Mouse (Mus musculus) skeletal muscle tissue, adult 2 months (tissue): ENCODE measurements around the gene Slc25a36.

Experiments
- DNase-seq: peaks from one replicate; pipeline ENCODE4 v3.0.0-alpha.2; 2012; ENCODE audit warnings: low read depth, low spot score

Gene Slc25a36

DNA sequence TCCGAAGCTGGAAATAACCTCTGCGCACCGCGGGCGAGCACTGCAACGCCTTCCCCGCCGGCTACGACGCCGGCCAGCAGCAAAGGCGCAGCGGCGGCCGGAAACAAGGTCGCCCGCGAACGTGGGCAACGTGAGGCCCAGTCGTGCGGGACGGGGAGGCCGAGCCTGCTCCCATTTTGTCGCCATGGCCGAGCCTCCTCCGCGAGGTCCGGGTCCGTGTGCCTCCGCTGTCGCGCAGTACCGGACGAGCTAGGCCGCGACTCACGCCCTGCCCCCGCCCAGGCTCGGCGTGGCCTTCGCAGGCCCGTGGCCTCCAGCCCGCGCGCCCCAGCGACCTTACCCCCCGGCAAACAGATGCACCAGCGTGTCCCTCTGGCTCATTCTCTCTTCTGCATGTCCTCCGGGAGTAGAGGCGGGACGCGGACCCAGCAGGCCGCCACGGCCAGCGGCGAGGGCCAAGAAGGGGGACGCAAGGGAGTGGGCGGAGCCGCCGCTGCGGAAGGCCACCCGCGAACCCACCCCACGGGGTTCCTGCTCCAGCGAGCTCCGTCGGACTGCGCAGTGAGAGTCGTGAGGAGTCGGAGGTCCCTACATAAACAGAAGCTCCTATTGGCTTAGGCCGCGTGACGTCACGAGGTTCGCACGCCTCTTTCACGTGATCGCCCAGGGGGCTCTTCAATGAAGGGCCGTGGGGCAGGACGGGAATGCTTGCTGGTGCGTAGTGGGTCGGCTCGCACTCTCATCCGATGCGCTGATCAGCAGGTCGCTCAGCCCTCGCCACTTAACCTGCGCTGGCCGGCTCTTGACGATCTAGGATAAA is at the start of gene Slc25a36:
TSS of gene Slc25a36 (minus strand) at position 587 of the 820 bp plus-strand sequence.
- DNase-seq = peak; percentile 97

DNA sequence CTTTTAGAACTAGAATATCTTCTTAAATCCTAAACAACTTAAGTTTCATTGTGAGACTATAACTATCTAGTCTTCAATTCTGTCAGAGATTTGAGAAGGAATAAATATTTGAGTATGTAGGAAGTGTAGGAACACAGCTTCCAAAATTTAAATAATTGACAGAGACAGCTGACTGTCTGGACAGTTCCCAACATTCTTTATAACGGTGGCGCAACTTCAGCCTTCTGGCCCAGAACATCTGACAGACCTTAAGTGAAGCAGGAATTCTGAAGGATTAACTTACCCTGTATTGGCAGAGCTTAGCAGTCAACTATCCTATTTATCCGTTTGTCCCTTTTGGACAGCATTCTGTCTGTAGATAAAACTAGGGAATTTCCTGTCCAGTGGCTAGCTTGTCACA is 47.5 kb upstream of the Slc25a36 start:
- peak; percentile 56 for DNase-seq

DNA sequence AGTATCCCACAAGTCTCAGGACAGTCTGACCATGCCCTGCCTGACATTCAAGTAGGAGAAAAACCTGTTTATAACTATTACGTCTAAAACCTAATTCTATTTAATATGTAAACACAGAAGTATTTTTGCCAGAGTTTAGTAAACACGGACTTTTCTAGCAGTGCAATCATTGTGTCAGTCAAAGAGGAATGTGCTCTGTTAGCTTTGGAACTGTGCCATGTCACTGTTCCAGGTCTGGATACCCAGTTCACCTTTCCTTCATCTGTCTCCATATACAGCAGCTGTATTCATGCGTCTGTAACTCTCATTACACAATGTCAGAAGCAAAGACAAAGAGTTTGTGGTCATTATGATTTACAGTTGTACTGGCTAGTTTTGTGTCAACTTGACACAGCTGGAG is 45.0 kb upstream of the Slc25a36 start:
- no peak for DNase-seq

DNA sequence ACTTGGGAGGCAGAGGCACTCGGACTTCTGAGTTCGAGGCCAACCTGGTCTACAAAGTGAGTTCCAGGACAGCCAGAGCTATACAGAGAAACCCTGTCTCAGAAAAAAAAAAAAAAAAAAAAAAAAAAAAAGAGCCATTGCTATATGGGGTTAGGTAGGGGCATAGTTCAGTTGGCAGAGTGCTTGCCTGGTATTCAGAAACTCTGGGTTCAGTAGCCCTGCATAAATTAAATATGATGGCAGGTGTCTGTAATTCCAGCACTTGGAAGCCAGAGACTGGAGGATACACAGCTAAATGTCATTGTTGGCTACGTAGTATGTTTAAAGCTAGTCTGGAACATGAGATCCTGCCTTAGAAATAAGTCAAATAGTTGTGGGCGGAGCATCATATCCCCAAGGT is 44.0 kb upstream of the Slc25a36 start:
- DNase-seq = no peak

DNA sequence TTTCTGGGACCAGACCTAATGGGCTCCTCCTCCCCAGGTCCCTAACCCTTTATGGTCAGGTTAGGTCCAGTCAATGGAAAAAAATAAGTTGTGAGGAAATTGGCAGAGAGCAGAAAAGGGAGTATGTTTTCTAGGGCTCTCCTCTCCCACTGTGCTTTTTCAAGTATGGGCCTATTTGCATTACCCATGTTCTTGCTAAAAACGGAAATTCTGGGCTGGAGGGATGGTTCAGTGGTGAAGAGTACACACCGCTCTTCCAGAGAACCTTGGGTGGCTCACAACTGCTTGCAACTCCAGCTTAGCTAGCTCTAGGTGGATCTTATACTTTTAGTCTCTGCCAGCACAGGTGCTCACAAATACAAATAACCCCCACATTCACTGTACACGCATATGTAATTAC is 42.0 kb upstream of the Slc25a36 start:
- no peak for DNase-seq

DNA sequence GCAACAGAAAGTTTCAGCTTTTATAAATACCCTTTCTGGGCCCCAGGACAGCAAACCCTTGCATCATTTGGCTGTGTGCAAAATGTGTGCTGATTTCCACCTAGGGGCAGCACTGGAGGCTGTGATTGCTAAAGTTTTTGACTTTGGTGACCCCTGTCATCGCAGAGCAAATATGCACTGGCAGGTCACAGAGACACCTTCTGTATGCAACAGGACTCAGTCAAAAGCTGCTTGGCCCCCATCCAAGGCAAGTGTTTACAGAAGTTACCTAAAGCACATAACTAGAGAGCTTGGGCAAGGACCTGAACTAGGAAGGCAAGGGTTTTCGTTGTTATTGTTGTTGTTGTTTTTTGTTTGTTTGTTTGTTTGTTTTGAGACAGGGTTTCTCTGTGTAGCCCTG is 36.3 kb upstream of the Slc25a36 start:
- no peak for DNase-seq

DNA sequence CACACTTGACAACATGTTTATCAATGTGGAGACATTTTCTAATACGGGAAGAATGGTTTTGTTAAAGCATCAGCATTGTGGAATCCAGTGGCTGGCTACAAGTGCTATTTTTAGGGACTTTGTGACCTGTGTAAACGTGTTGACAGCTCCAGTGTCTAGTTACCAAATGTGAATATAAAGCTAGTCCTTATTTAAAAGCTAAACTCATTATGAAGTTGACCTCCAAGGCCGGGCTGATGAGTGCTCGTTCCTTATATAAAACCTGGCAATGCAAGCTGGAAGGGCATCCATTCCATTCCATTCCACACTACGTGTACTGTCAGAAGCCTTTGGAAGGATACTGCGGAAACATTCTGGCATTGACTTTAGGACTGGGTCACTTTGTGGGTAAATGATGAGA is 34.4 kb upstream of the Slc25a36 start:
- peak; percentile 36 for DNase-seq

DNA sequence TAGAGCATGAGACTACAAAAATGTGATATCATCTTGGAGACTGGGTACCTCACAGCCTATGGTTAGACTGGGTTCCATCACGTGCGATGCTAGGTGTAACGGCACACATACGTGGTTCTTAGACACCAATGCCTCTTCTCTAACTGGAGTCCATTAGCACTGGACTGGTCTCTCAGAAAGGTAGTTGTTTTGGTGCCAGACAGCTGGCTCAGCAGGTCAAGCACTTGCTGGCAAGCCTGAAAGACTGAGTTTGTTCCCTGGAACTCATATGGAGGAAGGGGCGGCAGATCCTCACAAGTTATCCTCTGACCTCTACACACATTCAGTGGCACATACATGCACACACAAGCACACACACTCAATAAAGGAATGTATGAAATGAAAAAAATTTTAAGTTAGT is 32.5 kb upstream of the Slc25a36 start:
- no peak for DNase-seq

DNA sequence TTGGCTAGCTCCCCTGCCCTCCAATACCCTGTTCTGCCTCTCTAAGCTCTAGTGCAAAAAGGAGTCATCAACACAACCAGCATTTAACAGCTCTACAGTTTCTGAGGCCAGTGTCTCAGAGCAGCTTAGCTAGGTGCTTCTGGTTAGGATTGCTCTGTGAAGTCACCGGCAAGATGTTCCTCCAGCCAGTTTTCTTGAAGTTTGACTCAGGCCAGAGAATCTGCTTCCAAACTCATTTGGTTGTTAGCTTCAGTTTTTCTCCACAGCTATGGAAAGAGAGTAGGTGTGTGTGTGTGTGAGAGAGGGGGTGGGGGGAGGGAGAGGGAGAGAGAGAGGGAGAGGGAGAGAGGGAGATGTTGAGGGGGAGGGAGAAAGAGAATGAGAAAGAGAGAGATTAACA is 31.6 kb upstream of the Slc25a36 start:
- no peak for DNase-seq

DNA sequence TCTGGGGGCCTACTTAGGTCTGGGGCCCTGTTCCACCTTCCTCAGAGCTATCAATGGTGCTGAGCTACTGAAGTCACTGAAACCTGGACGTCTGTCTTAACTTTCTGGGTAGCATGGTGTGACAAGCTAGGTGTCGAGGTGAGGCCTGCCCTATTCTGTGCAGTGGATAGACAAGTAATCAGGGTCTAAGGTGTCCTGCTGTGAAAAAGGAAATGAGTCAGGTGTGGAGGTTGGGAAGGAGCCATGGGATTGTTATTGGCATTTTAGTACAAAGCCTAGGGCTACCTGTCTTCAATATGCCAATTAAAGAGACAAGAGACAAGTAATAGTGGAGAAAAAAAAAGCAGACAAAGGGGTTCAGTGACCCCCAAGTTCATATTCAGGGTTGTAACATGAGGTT is 30.8 kb upstream of the Slc25a36 start:
- DNase-seq = no peak

DNA sequence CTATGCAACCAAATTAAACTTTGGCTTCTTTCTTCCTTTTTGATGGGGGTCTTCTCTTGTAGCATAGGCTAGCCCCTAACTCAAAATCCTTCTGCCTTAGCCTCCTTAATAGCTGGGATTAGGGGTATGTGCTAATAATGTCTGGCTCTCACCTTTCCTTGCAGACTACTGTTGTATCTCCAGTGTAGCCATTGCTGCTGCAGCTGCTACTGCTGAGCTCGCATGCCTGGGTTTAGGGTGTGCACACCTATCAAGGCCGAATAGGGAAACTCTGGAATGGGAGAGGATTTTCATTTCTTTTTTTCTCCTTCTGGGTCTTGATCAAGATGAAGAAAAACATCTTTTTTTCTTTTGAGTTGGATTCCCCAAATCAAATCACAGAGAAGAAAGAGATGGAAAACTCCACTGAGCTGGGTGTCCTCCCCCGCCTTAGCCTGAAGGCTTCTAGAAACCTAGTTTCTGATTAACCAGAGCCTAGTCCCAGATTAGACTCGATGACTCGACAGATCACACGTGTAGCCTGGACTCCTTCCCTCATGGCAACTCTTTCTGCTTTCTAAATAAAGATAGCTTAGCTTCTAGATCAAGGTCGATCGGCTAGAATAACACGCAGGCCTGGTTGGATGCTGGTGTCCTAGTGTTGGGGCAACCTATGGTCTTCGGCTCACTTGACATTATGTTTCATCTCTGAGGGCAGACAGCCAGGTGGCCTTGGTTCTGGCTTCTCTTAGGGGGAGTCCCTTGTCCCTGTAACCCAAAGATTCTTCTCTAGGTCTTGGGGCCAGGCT is 29.4 kb upstream of the Slc25a36 start:
- peak; percentile 77 for DNase-seq

DNA sequence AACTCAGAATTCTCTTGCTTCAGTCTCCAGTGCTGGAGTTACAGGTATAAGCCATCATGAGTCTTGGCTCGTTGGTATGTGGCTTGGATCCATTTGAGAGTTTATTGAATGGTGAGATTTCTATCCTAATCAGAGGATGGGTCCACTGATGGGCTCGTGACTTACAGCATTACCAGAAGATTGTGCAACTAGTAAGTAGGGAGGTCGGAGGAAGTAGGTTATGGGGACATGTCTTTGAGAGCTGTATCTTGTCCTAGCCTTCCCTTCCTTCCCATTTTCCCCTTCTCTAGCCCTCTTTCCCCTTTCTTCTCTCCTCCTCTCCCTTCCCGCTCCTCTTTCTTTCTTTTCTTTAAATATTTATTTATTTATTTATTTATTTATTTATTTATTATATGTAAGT is 26.7 kb upstream of the Slc25a36 start:
- no peak for DNase-seq

DNA sequence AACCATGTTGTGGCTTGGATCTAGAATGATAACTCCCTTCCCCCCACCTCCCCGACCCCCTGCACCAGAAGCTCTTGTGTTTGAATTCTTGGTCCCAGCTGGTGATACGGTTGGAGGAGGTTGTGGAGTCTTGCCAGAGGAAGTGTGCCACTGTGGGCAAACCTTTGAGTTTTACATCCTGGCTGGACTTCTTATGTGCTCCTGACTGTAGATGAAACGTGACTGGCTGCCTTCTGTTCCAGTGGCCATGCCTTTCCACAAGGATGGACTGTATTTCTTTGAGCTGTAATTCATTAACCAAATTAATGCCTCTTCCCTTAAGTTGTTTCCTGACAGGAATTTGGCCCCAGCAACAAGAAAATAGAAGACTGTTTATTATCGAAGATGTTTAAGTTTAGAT is 26.2 kb upstream of the Slc25a36 start:
- DNase-seq = no peak

DNA sequence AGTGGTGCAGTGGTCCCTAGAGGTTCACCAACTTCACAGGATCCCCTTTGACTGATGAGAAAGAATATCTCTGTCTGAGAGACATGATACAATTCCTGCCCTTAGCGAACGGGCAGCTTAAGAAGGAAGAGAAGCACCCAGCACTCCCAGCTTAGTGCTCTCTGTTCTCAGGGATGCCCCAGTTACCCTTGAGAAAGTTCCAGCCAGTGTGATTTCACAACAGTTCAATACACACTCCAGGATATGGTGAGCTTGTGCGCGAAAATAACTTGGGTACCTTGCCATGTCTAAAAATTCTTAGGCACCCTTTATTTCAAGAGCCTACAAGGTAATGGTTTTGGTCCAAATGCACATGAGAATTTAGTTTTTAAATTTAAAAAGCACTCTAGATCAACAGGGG is 24.9 kb upstream of the Slc25a36 start:
- peak; percentile 53 for DNase-seq

DNA sequence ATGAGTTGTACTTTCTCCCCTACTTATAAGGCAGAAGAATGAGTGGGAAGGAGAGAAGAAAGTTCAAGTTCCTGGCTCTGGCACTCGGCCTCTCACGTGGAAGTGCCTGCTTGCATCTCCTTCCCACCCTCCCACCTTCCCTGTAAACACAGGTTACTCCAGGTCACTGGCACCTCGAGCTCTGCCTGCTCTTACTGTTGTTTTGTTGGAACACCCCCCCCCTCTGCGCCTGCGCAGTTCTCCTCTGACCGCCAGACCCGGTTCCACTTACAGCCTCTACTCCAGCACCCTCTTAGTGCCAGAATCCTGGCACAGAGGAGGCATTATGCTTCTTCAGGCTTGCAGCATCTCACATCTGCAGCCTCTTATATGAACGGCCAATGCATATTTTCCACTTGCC is 22.2 kb upstream of the Slc25a36 start:
- DNase-seq = no peak

DNA sequence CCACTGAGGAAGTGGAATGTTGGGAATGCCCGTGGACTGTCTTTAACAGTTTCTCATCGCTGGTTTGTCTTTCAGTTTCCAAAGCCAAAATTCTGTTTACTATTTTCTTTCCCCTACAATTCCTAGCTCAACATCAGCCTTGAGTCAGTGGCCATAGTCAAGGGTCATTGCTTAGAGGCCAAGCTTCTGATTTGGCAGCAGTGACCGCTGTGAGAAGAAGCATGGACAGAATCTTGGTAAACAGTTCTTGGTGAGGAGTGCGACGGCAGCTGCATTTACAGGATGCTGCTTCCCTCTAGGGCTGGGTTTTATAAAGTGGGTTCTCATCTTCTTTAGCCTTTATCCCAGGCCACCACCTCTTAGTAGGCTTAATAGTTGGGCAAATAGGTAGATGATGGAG is 19.0 kb upstream of the Slc25a36 start:
- DNase-seq = no peak

DNA sequence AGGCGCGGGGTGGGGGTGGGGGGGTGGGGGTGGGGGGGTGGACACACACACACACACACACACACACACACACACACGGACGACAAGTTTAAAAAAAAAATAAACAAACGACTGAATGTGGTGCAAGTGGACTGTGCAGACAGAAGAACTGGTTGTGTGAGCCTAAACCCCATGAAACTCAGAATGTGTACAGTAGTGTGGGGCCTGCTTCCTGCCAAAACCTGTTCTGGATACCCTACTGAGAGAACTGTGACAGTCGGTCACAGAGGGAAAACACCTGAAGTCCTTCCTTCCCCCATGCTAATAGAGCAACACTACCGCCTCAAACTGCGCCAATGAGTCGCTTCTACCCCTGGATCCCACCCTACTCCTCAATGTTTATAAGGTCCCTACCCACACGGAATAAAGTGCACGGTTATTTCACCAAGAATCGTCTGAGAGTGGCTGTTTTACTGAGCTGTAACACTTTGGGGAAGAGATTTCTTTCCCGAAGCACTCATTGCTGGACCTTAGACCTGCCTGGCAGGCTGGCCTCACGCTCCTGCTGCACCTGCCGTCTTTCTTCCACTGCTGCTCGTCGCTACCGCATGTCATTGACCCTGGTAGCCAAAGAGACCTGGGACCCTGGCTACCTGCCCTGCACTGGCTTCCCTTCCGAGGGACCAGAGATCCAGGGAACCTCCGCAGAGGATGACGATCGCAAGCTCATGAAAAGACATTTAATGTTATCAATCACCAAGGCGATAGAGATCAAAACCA is 13.2 kb upstream of the Slc25a36 start:
- DNase-seq = no peak

DNA sequence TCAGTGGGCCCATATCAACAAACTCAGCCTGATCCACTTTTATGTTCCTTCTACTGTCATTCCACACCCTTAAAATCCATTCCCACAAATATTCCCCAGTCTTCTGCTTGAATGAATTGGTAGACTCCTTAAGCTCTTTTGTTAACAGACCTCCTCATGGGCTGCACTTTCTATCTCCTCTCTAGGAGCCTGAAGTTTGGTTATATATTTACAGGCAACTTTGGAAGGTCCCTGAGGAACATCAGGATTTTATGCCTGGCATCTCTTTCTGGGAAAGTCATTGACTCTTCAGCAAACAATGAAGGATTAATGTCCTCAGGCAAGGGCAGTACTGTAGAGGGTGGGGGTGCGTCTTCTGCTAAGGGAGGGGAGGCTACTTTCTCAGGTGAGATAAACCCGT is 10.5 kb upstream of the Slc25a36 start:
- no peak for DNase-seq

DNA sequence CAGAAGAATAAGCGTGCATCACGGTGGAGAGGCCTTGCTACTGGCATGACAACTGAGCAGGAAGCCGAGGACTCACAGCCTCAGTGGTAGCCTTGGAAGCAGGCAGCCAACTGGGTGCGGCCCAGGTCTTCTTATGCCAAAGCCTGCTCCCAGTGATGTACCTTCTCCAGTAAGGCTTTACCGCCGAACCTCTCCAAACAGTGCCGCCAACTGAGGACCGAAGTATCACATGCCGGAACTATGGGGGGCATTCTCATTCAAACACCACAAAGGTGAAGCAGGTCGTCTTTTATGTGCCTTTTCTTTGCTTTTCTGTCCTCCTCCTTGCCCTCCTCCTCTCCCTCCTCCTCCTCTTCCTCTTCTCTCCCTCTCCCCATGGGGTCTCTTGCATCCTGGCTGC is 3.3 kb upstream of the Slc25a36 start:
- no peak for DNase-seq

DNA sequence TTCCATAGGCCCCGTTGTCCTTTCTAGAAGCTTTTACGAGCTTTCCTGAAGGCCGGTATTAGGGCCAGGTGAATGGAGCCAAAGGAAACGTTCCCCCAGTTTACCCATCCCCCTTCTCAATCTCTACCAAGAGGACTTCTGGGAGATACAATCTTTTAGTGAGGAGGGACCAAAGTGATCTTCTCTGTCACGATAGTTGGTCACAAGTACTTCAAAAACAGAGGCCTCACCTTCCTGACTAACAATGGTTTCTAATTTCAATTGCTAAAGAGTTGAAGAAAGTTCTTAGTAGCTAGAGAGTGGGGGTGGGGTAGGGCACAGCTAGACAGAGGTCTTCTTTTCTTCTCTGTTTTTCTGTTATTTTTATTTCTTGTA is 2.6 kb upstream of the Slc25a36 start:
- no peak for DNase-seq

DNA sequence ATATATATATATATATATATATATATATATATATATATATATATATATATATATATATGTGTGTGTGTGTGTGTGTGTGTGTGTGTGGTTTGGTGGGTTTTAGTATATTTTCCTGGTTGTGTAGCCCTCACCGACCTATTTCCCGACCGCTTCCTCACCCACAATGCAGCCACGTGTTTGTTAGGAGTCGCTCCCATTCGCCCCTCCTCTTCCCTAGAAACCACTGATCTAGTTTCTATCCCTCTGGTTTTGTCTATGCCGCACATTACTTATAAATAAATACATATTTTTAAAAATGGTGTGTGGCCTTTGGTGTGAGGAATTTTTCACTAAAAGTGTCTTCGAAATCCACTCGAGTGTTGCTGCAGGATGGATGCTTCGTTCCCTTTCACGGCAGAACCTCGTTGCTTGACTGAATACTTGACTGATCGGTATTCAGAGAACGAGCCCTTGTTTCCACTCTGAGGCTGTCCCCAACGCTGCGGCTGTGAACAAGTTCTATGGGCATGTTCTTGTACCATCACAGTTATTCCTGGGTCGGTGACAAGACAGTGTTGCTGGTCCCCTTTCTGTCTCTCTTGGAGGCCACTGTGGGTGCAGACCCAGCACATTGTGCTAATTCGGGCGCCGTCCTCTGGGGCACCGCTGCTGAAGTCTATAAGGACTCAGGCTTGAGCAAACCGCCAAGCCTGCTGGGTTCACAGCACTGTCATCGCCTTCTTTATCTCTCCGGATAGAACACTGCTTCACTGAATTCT is 2.0 kb upstream of the Slc25a36 start:
- no peak for DNase-seq

DNA sequence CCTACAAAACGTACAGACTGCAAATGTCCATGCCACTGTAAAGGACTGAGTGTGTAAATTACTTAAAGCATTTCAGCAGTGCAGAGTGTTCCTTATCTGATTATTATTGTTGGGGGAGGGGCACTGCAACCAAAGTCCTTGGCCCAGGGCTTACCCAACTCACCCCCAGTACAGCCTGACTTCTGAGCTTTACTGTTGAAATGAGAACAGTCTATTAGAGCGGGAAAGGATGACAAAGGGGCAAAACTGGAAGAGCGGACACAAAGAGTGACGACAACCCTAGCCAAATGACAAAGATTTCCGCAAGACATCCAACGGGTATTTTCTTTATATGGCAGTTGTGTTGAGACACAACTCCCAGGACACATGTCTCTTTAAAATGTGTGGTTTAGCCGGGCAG is 1.3 kb upstream of the Slc25a36 start:
- DNase-seq = no peak
